Mouse (Mus musculus) heart, postnatal 0 days (tissue): ENCODE data around the gene Psma5. TPM values are rescaled to one million over a fixed set of nuclear protein-coding genes. Genes with fewer than 3 reads are reported as not detected.

ENCODE experiments used
- ATAC-seq: fragments of 200-750 bp; cut with Nextera tagmentation; 2 replicates; pipeline ENCODE4 v1.8.0; 2017; ENCODE audit warnings: low read depth, moderate number of reproducible peaks, moderate library complexity; ENCODE audit not compliant: insufficient read depth
- DNase-seq: peaks from one replicate; pipeline ENCODE4 v3.0.0-alpha.2; 2016; ENCODE audit warnings: low spot score
- H3K27ac ChIP-seq: fragments of 300-500 bp; sonication (generic); 2 replicates; pipeline ENCODE4 v1.5.1; 2014; ENCODE audit warnings: low read depth, mild to moderate bottlenecking
- H3K27me3 ChIP-seq: fragments of 300-500 bp; sonication (generic); 2 replicates; pipeline ENCODE4 v1.6.1; 2014; ENCODE audit warnings: low read length, mixed read lengths; ENCODE audit not compliant: control insufficient read depth, insufficient read depth
- H3K36me3 ChIP-seq: fragments of 300-500 bp; sonication (generic); replicated peaks from 2 replicates; pipeline ENCODE4 v1.6.1; 2014; ENCODE audit warnings: low read length, mixed read lengths; ENCODE audit not compliant: control insufficient read depth, insufficient read depth
- H3K4me1 ChIP-seq: fragments of 300-500 bp; sonication (generic); 2 replicates; pipeline ENCODE4 v1.6.1; 2014; ENCODE audit warnings: antibody characterized with exemption; ENCODE audit not compliant: control insufficient read depth, insufficient read depth
- H3K4me2 ChIP-seq: fragments of 300-500 bp; sonication (generic); 2 replicates; pipeline ENCODE4 v1.6.1; 2014; ENCODE audit warnings: low read depth, mild to moderate bottlenecking, low read length, moderate library complexity
- H3K4me3 ChIP-seq: fragments of 300-500 bp; sonication (generic); 2 replicates; pipeline ENCODE4 v1.5.1; 2014; ENCODE audit warnings: low read depth, low read length
- H3K9ac ChIP-seq: fragments of 300-500 bp; sonication (generic); replicated peaks from 2 replicates; pipeline ENCODE4 v1.6.1; 2014; ENCODE audit warnings: low read depth, low read length, mixed read lengths
- H3K9me3 ChIP-seq: fragments of 300-500 bp; sonication (generic); replicated peaks from 2 replicates; pipeline ENCODE4 v1.6.1; 2016; ENCODE audit warnings: low read length; ENCODE audit not compliant: control insufficient read depth
- CTCF ChIP-seq: IDR thresholded peaks from 2 replicates; pipeline ENCODE4 v1.5.1; 2016; ENCODE audit warnings: antibody characterized with exemption, control low read depth, low read depth
- EP300 ChIP-seq: IDR thresholded peaks from 2 replicates; pipeline ENCODE4 v1.6.1; 2016; ENCODE audit warnings: antibody characterized with exemption, low read depth
- WGBS: fragments of 180-500 bp; shearing (Covaris S2); extraction: QIAGEN DNeasy Blood & Tissue Kit; methylation state at CpG from one replicate; pipeline ENCODE4 v1.1.7; 2014; 5-methylcytosine and 5-hydroxymethylcytosine counted together
- polyA plus RNA-seq: library from polyadenylated mRNA; unstranded; fragments of >200 nt; fragmentation: Nextera tagmentation; extraction: Ambion mirVana; gene quantifications from 2 replicates; pipeline ENCODE4 v1.2.1, GENCODE M21; 2015
- total RNA-seq: library from RNA; depleted of rRNA; stranded (reverse); fragments of >200 nt; gene quantifications from 2 replicates; pipeline ENCODE4 v1.2.3, GENCODE M21; 2014; ENCODE audit warnings: low replicate concordance; rRNA removed

Gene Psma5
- total and polyA plus RNA-seq, 2 experiments from 2014 or later = 82.6 to 180 TPM

GRCm38 (mm10) chr3:108328441-108328841 lies 71.7 kb downstream of the Psma5 start:
- 0 out of 2 replicates have a peak overlapping the region, but pooled peaks have one; percentile 29 for H3K9ac ChIP-seq
- H3K27ac ChIP-seq = peak overlapping the region; percentile 74
- peak; percentile 74 for DNase-seq
- H3K4me3 ChIP-seq = no peak overlapping the region
- ATAC-seq = peak; percentile 89
- H3K9me3 ChIP-seq = no peaks in the 10 kb centered on the region
- TF ChIP-seq CTCF (no peak), EP300 (no peak)
- no peaks in the 10 kb centered on the region for H3K27me3 ChIP-seq
- 12% methylated on average over 9 of the region's 9 CpGs for WGBS
- peak overlapping the region; percentile 29 for H3K4me2 ChIP-seq
- 0 out of 2 replicates have a peak, but pooled peaks cover 4% of the 10 kb centered on the region for H3K4me1 ChIP-seq
- H3K36me3 ChIP-seq = peaks cover 25% of the 10 kb centered on the region

Other genes starting within 250 kb of the Psma5 start
- 99.4 and 111 TPM in 2 replicates for gene Gstm1, start 239.0 kb upstream of the Psma5 start, total RNA-seq
- 132 and 136 TPM in 2 replicates for gene Gstm1, start 239.0 kb upstream of the Psma5 start, polyA plus RNA-seq
- 3.6 and 10.9 TPM in 2 replicates for gene Gstm4, start 212.0 kb upstream of the Psma5 start, total RNA-seq
- gene Gstm4, start 212.0 kb upstream of the Psma5 start, polyA plus RNA-seq = 17.6 and 17.9 TPM in 2 replicates
- gene Ampd2, start 170.3 kb upstream of the Psma5 start, total RNA-seq = 17.3 and 77.9 TPM in 2 replicates
- gene Ampd2, start 170.3 kb upstream of the Psma5 start, polyA plus RNA-seq = 12.7 and 12.8 TPM in 2 replicates
- gene Gnat2, start 164.1 kb upstream of the Psma5 start, total RNA-seq = 0.19 TPM in 1 of 2 replicates, not detected in the other
- gene Gnat2, start 164.1 kb upstream of the Psma5 start, polyA plus RNA-seq = 0.45 and 1.1 TPM in 2 replicates
- 30.2 and 41.0 TPM in 2 replicates for gene Gnai3, start 110.8 kb upstream of the Psma5 start, total RNA-seq
- gene Gnai3, start 110.8 kb upstream of the Psma5 start, polyA plus RNA-seq = 35.8 and 37.4 TPM in 2 replicates
- gene Gpr61, start 102.0 kb upstream of the Psma5 start, total RNA-seq = 0.04 TPM in 1 of 2 replicates, not detected in the other
- gene Gpr61, start 102.0 kb upstream of the Psma5 start, polyA plus RNA-seq = 0.05 and 0.11 TPM in 2 replicates
- 5.0 and 11.9 TPM in 2 replicates for gene Amigo1, start 70.6 kb upstream of the Psma5 start, total RNA-seq
- 3.5 and 3.8 TPM in 2 replicates for gene Amigo1, start 70.6 kb upstream of the Psma5 start, polyA plus RNA-seq
- 4.0 and 4.7 TPM in 2 replicates for gene Cyb561d1, start 55.7 kb upstream of the Psma5 start, total RNA-seq
- gene Cyb561d1, start 55.7 kb upstream of the Psma5 start, polyA plus RNA-seq = 3.4 and 3.5 TPM in 2 replicates
- gene Atxn7l2, start 46.0 kb upstream of the Psma5 start, total RNA-seq = 3.1 and 6.0 TPM in 2 replicates
- 4.1 and 4.3 TPM in 2 replicates for gene Atxn7l2, start 46.0 kb upstream of the Psma5 start, polyA plus RNA-seq
- gene Sypl2, start 30.3 kb upstream of the Psma5 start, total RNA-seq = 1.8 and 2.0 TPM in 2 replicates
- 0.56 and 0.65 TPM in 2 replicates for gene Sypl2, start 30.3 kb upstream of the Psma5 start, polyA plus RNA-seq
- gene Sort1, start 27.2 kb downstream of the Psma5 start, total RNA-seq = 33.5 and 34.4 TPM in 2 replicates
- 6.7 and 7.4 TPM in 2 replicates for gene Sort1, start 27.2 kb downstream of the Psma5 start, polyA plus RNA-seq
- 49.3 and 60.6 TPM in 2 replicates for gene Mybphl, start 108.0 kb downstream of the Psma5 start, total RNA-seq
- gene Mybphl, start 108.0 kb downstream of the Psma5 start, polyA plus RNA-seq = 90.0 and 123 TPM in 2 replicates
- gene Psrc1, start 126.9 kb downstream of the Psma5 start, total RNA-seq = 8.4 and 17.5 TPM in 2 replicates
- gene Psrc1, start 126.9 kb downstream of the Psma5 start, polyA plus RNA-seq = 5.0 and 5.4 TPM in 2 replicates
- 3.5 and 5.5 TPM in 2 replicates for gene Celsr2, start 158.6 kb downstream of the Psma5 start, total RNA-seq
- 1.2 and 1.9 TPM in 2 replicates for gene Celsr2, start 158.6 kb downstream of the Psma5 start, polyA plus RNA-seq
- gene Sars, start 188.3 kb downstream of the Psma5 start, total RNA-seq = 40.3 and 55.3 TPM in 2 replicates
- gene Sars, start 188.3 kb downstream of the Psma5 start, polyA plus RNA-seq = 74.4 and 77.7 TPM in 2 replicates